Mouse (Mus musculus) cortical plate, adult 2 months (tissue): ENCODE measurements around the gene Adgra1.

Experiments used
- CTCF ChIP-seq: fragments of 200-500 bp; IDR thresholded peaks from 2 replicates; pipeline ENCODE4 v1.5.1; 2011; ENCODE audit warnings: mild to moderate bottlenecking, control low read depth, low read length; ENCODE audit not compliant: insufficient read depth; ENCODE audit errors: extremely low read depth
- POLR2A ChIP-seq: fragments of 200-500 bp; IDR thresholded peaks from 2 replicates; pipeline ENCODE4 v1.6.1; 2011; ENCODE audit warnings: mild to moderate bottlenecking, low read length, control low read depth; ENCODE audit not compliant: insufficient read depth; ENCODE audit errors: extremely low read depth

DNA sequence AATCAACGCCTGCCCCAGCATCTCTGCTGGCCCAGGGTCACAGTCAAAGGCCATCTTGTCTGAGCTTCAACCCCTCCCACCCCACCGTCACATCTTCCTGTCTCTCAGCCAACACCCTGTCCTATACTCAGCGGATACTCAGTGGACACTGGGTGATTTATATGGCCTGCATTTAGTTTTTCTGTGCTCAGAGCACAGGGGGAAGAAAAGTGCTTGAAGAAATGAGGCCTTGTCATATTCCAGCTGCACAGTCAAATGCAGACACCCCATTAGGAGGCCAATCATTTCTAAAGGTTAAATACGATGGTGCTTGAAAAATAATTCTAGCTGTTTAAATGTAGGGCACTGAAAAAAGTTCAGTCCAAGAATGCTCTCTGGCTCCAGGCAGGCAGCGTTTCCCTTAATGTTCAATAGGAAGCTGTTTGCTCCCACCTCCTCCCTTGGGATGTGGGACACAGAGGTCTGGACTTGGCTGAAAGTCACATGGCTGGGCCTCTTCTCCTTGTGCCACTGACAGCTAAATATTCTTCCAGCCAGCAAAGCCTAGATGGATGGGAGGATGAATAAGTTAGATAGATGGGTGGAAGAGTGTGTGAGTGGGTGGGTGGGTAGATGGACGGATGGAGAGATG lies 20.3 kb upstream of the Adgra1 start:
- TF ChIP-seq POLR2A (no peak), CTCF (no peak)
